Mouse (Mus musculus): Measurements from ENCODE around the gene Vipr2. TPM values are rescaled to one million over a fixed set of nuclear protein-coding genes. Genes with fewer than 3 reads are reported as not detected.

Gene Vipr2
- polyA plus RNA-seq, 1 experiment from 2014 or later = 0.40 TPM

DNA sequence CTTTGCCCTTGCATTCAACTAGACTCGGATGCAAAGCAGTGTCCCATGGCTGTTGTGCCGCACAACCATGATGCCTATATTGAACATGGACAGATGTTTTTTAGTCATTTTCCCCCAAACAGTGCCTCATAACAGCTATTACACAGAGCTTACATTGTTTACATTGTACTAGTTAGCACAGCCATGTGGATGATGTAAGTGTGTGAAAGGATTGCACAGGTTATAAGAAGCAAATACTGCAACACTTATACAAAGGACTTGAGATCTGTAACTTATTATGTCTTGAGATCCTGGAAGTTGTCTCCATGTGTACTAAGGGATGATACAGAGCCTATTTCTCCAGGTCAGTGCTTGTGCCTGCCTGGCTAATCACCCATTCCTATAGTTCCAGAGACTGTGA lies 24.4 kb downstream of the Vipr2 start:
- H3K27me3 ChIP-seq = no peaks in the 10 kb centered on the region
- no peaks in the 10 kb centered on the region for H3K4me1 ChIP-seq (replicated peaks)
- no peak for ATAC-seq (replicated peaks; ENCODE audit: insufficient number of reproducible peaks, insufficient read depth, low FRiP score, low read depth)
- 82% methylated on average over 2 of the region's 2 CpGs for WGBS
- H3K27ac ChIP-seq = no peak overlapping the region
- no peaks in the 10 kb centered on the region for H3K36me3 ChIP-seq
- no peak overlapping the region for H3K9ac ChIP-seq
- H3K4me2 ChIP-seq = no peak overlapping the region
- H3K9me3 ChIP-seq (replicated peaks) = no peaks in the 10 kb centered on the region
- H3K4me3 ChIP-seq = no peak overlapping the region

DNA sequence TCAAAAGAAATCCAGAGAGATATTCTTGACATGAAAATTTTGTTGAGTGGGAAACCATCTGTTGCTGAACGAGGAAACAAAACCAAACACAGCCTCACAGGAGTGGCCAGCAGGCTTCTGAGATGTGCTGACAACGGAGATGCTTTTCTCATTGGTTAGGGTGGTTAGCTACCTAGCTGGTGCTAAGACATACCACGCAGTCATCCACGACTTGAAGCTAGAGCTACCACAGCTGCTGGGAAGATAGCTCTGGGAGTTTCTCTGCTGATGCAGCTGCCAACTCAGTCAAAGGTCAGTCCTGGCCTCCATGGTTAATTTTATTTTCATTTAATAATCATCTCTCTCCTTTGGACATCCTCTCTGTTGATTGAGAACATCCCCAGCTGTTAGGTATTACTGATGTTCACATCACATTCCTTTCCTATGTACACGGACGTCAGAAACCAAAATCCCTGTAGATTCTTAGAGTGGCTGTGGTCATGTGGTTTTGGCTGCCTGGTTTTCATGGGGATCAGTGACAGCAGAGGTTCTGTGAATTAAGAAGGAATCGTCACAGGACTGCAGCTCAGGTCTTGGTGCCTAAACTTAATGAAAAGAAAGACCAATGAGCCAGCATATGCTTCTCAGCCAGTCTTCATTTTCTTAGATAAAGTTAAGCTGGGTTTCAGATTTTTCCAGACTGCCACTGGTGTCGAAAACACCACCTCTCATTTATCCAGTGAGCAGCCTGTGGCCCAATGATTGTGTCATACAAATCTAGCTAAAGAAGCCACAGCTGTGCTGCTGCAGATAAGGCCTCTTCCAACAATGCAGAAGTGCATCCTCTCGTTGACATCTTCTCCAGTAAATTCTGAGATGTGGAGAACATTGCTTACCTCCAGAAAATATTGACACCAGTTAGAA lies 32.2 kb downstream of the Vipr2 start:
- Histone ChIP-seq H3K4me1 (replicated peaks) (no peaks in the 10 kb centered on the region), H3K9ac (no peak overlapping the region), H3K27me3 (no peaks in the 10 kb centered on the region), H3K9me3 (replicated peaks) (no peaks in the 10 kb centered on the region), H3K36me3 (no peaks in the 10 kb centered on the region), H3K4me3 (no peak overlapping the region), H3K4me2 (no peak overlapping the region), H3K27ac (no peak overlapping the region)
- WGBS = 57% methylated on average over 9 of the region's 9 CpGs
- no peak for ATAC-seq (replicated peaks; ENCODE audit: insufficient number of reproducible peaks, insufficient read depth, low FRiP score, low read depth)

DNA sequence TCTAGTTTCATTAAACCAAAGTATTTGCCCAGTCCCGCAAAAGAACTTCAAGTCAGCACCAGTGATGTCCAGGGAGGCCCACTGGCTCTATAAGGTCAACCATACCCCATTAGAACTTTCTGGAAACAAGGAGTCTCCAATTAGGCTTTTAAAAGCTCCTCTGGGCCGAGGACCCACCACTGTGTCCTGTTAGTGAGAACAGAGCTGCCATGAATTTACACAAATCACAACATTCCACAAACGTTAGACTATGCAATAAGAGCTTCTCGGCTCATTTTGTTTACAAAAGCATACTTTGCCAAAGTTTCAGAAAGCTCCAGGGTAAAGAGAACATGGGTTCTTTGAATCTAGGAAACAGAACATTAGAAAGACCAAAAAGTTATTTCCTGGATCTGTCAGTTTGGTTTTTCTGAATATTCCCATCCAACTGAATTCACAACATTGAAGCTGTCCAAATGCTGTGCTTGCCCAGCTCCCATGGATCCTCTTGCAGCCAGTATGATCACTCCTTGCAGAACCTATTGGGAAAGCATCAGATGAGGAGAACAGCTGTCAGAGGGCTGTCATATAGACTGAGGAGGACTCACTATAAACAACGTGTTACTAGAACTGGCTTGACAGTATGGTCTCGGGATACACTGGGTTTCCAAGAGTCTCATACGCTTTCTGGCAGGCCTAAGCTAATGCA lies 33.6 kb downstream of the Vipr2 start:
- Histone ChIP-seq H3K9ac (no peak overlapping the region), H3K36me3 (no peaks in the 10 kb centered on the region), H3K27me3 (no peaks in the 10 kb centered on the region), H3K9me3 (replicated peaks) (no peaks in the 10 kb centered on the region), H3K27ac (no peak overlapping the region), H3K4me3 (no peak overlapping the region), H3K4me2 (no peak overlapping the region), H3K4me1 (replicated peaks) (no peaks in the 10 kb centered on the region)
- WGBS = 67% methylated on average over 7 of the region's 7 CpGs
- no peak for ATAC-seq (replicated peaks; ENCODE audit: insufficient number of reproducible peaks, insufficient read depth, low FRiP score, low read depth)

DNA sequence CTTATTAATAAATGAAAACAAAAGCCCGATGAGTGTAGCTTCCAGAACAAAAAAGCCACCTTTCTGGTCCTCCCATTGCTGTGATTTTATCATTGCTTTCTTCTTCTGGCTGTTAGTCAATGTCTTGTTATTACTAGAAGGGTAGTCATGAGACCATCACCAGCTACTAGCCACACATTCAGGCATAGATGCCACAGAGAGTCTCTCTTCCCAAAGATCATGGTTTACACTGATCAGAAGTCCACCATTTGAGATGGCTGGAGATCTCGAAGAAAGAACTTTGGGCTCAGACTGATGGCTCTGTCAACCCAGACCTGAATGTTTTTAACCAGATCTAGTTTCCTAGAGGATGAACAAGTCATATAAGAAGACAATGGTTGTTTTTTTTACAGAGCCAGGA lies 38.3 kb downstream of the Vipr2 start:
- H3K9ac ChIP-seq = no peak overlapping the region
- no peaks in the 10 kb centered on the region for H3K36me3 ChIP-seq
- no peak overlapping the region for H3K4me3 ChIP-seq
- H3K4me1 ChIP-seq (replicated peaks) = no peaks in the 10 kb centered on the region
- no peaks in the 10 kb centered on the region for H3K9me3 ChIP-seq (replicated peaks)
- WGBS = 74% methylated on average over 2 of the region's 2 CpGs
- no peak overlapping the region for H3K4me2 ChIP-seq
- H3K27me3 ChIP-seq = no peaks in the 10 kb centered on the region
- ATAC-seq (replicated peaks; ENCODE audit: insufficient number of reproducible peaks, insufficient read depth, low FRiP score, low read depth) = no peak
- H3K27ac ChIP-seq = no peak overlapping the region

DNA sequence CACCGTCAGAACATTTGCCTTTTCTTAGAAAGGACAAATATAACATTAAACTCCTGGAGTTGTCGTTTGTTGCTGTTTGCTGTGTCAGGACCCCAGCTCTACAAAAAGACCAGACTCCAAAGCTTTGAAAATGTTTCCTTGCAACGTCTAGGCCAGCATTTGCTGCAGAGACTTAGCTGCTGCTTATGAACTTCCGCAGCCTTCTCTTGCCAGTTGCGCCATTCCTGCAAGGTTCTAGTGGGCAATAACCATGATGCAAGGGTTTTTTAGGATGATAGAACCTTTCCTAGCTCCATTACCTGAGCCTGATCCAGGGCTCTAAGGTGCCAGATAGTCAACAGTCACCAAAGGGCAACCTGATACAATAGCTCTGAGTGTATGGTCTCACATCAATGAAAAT lies 38.9 kb downstream of the Vipr2 start:
- ATAC-seq (replicated peaks; ENCODE audit: insufficient number of reproducible peaks, insufficient read depth, low FRiP score, low read depth) = no peak
- Histone ChIP-seq H3K9ac (no peak overlapping the region), H3K27ac (no peak overlapping the region), H3K4me1 (replicated peaks) (no peaks in the 10 kb centered on the region), H3K4me2 (no peak overlapping the region), H3K9me3 (replicated peaks) (no peaks in the 10 kb centered on the region), H3K27me3 (no peaks in the 10 kb centered on the region), H3K4me3 (no peak overlapping the region), H3K36me3 (no peaks in the 10 kb centered on the region)
- WGBS = 77% methylated on average over 5 of the region's 5 CpGs

DNA sequence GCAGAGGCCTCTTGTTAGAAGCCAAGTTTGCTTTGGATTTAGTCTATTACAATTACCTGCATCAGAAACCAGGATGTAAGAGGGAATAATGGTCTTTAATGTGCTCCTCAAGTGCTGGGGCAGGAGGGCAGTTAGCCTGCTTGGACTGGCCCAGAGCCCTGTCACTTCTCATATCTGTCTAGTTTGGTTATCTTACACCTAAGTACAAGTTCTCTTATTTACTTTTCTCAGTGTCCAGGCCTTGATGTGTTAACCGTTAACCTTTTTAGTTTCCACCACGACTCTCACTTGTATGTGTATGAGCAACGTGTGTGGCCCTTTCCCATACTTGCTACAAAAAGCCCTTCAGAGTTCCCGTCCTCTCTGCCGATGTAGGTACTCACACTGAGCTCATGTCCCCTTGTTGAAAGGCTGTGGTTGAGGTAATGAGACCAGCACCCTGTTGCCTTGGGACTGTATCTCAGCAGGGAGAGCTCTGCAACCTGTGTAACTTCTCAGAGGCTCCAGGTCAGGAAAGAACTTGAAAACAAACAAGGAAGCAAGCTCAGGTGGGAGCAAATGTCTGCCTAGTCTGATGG lies 39.9 kb downstream of the Vipr2 start:
- ATAC-seq (replicated peaks; ENCODE audit: insufficient number of reproducible peaks, insufficient read depth, low FRiP score, low read depth) = no peak
- H3K4me1 ChIP-seq (replicated peaks) = no peaks in the 10 kb centered on the region
- H3K9me3 ChIP-seq (replicated peaks) = no peaks in the 10 kb centered on the region
- H3K36me3 ChIP-seq = no peaks in the 10 kb centered on the region
- WGBS = 72% methylated on average over 5 of the region's 5 CpGs
- H3K4me2 ChIP-seq = no peak overlapping the region
- no peak overlapping the region for H3K4me3 ChIP-seq
- H3K27me3 ChIP-seq = no peaks in the 10 kb centered on the region
- no peak overlapping the region for H3K27ac ChIP-seq
- no peak overlapping the region for H3K9ac ChIP-seq

DNA sequence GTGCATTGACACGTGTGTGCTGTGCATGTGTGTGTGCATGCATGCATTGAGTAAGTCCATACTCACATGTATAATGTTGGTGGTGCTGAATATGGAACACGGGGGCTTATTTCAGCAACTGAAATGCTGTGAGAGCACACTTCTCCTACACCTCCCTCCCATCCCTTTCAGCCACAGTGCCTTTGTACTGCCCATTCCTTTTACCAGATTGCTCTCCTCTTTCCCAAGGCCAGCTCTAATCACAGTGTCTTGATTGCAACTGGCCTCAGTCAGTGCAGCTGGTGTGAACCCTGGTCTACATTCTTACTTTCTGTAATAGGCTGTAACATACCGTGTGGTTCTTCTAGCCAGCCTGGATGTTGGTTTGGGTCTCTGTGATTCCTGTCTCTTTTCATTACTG lies 41.5 kb downstream of the Vipr2 start:
- WGBS = 75% methylated on average over 3 of the region's 3 CpGs
- Histone ChIP-seq H3K4me2 (no peak overlapping the region), H3K27ac (no peak overlapping the region), H3K27me3 (no peaks in the 10 kb centered on the region), H3K36me3 (no peaks in the 10 kb centered on the region), H3K4me1 (replicated peaks) (no peaks in the 10 kb centered on the region), H3K9ac (no peak overlapping the region), H3K4me3 (no peak overlapping the region), H3K9me3 (replicated peaks) (no peaks in the 10 kb centered on the region)
- ATAC-seq (replicated peaks; ENCODE audit: insufficient number of reproducible peaks, insufficient read depth, low FRiP score, low read depth) = no peak

DNA sequence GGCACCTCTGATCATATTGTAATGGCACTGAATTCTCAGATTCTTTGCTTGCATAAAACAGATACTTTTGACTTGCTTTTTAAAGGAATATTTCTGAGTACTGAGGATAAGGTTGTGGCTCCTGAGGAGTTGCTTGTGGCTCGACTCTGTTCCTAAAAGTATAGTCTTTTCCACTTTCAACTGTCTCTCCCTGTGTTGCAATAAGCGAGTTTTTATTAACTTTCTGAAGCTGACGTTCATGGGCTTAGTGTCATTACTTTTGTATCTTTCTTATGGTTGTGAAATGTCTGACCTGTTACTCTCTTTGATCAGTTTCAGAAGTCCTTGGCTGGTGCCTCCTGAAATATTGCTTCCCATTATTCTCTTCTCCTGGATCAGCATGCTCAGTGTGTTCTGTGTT lies 46.3 kb downstream of the Vipr2 start:
- Histone ChIP-seq H3K4me3 (no peak overlapping the region), H3K9ac (no peak overlapping the region), H3K4me1 (replicated peaks) (no peaks in the 10 kb centered on the region), H3K27ac (no peak overlapping the region), H3K4me2 (no peak overlapping the region), H3K27me3 (no peaks in the 10 kb centered on the region), H3K36me3 (no peaks in the 10 kb centered on the region), H3K9me3 (replicated peaks) (no peaks in the 10 kb centered on the region)
- 62% methylated on average over 3 of the region's 3 CpGs for WGBS
- no peak for ATAC-seq (replicated peaks; ENCODE audit: insufficient number of reproducible peaks, insufficient read depth, low FRiP score, low read depth)

DNA sequence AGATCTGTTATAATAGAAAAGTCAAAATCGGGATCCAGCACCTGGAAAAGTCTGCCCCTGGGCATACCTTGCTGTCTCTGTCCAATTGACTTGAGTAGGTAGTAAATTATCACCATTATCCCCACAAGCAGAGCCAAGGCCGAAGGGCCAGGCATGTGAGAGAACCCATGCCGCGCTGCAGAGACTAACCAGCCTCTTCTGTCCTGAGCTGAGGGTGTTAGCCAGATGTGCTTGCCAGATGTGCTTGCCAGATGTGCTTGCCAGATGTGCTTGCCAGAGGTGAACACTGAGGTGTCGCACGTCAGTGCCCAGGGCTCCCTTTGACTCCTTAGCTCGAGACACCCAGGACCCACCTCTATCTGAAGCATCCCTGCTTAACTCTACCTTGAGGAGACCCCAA lies 53.4 kb downstream of the Vipr2 start:
- H3K9ac ChIP-seq = no peak overlapping the region
- H3K4me3 ChIP-seq = no peak overlapping the region
- no peak overlapping the region for H3K27ac ChIP-seq
- no peaks in the 10 kb centered on the region for H3K27me3 ChIP-seq
- H3K36me3 ChIP-seq = no peaks in the 10 kb centered on the region
- no peak overlapping the region for H3K4me2 ChIP-seq
- no peaks in the 10 kb centered on the region for H3K9me3 ChIP-seq (replicated peaks)
- no peaks in the 10 kb centered on the region for H3K4me1 ChIP-seq (replicated peaks)
- ATAC-seq (replicated peaks; ENCODE audit: insufficient number of reproducible peaks, insufficient read depth, low FRiP score, low read depth) = no peak
- 77% methylated on average over 7 of the region's 7 CpGs for WGBS

DNA sequence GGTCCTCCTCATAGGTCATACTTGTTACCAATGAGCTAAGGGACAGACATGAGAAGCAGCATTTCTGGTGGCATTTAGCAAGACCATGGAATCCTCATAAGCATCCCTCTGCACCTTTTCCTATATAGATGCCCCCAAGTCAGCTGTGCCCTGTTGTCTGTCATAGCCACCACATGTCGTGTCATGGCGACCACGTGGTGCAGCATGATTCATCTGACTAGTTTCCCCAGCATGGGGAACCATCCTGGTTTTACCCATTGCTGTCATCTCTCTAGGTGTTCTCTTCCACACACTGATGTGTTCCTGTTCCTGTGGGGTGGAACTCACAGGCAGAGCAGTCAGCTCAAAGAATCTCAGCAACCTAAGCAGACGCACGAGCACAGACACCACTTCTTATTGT lies 55.4 kb downstream of the Vipr2 start:
- no peaks in the 10 kb centered on the region for H3K9me3 ChIP-seq (replicated peaks)
- H3K27ac ChIP-seq = no peak overlapping the region
- no peak overlapping the region for H3K4me2 ChIP-seq
- no peak overlapping the region for H3K4me3 ChIP-seq
- no peaks in the 10 kb centered on the region for H3K4me1 ChIP-seq (replicated peaks)
- no peaks in the 10 kb centered on the region for H3K27me3 ChIP-seq
- ATAC-seq (replicated peaks; ENCODE audit: insufficient number of reproducible peaks, insufficient read depth, low FRiP score, low read depth) = no peak
- no peaks in the 10 kb centered on the region for H3K36me3 ChIP-seq
- 72% methylated on average over 5 of the region's 5 CpGs for WGBS
- no peak overlapping the region for H3K9ac ChIP-seq

DNA sequence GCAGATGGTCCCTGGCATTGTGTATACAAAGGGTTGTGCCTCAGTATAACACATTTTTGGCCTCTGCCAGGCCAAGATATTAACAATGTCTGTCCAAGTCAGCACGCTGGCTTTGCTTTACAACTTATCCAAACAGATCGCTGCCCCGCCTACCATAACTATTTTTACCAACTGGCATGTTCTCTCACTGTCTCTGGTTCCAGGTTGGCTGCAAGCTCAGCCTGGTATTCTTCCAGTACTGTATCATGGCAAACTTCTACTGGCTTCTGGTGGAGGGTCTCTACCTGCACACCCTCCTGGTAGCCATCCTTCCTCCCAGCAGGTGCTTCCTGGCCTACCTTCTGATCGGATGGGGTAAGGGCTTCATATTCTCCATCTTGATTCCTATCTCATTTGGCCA lies 58.4 kb downstream of the Vipr2 start:
- no peak overlapping the region for H3K4me3 ChIP-seq
- WGBS = 79% methylated on average over 4 of the region's 4 CpGs
- H3K4me2 ChIP-seq = no peak overlapping the region
- H3K9me3 ChIP-seq (replicated peaks) = no peaks in the 10 kb centered on the region
- no peaks in the 10 kb centered on the region for H3K36me3 ChIP-seq
- H3K27ac ChIP-seq = no peak overlapping the region
- no peak for ATAC-seq (replicated peaks; ENCODE audit: insufficient number of reproducible peaks, insufficient read depth, low FRiP score, low read depth)
- no peak overlapping the region for H3K9ac ChIP-seq
- no peaks in the 10 kb centered on the region for H3K27me3 ChIP-seq
- H3K4me1 ChIP-seq (replicated peaks) = no peaks in the 10 kb centered on the region

All from heart, embryonic 15.5 days (tissue).